Mouse (Mus musculus) midbrain, embryonic 15.5 days (tissue): Measurements from ENCODE around the gene Gm21860. TPM values are rescaled to one million over a fixed set of nuclear protein-coding genes. Genes with fewer than 3 reads are reported as not detected.
"Not testable (repeated sequence)": the region's sequence is repeated elsewhere in the genome, so short reads cannot be mapped to it uniquely, and the experiment has no call there.

Experiments used
- ATAC-seq: fragments of 200-750 bp; cut with Nextera tagmentation; replicated peaks from 2 replicates; pipeline ENCODE4 v1.8.0; 2017; ENCODE audit warnings: moderate TSS enrichment
- H3K27ac ChIP-seq: fragments of 300-500 bp; sonication (generic); 2 replicates; pipeline ENCODE4 v1.5.1; 2015; ENCODE audit warnings: mild to moderate bottlenecking, inconsistent platforms
- H3K27me3 ChIP-seq: fragments of 300-500 bp; sonication (generic); replicated peaks from 2 replicates; pipeline ENCODE4 v1.6.1; 2015; ENCODE audit warnings: inconsistent platforms
- H3K36me3 ChIP-seq: fragments of 300-500 bp; sonication (generic); replicated peaks from 2 replicates; pipeline ENCODE4 v1.6.1; 2015; ENCODE audit warnings: inconsistent platforms
- H3K4me1 ChIP-seq: fragments of 300-500 bp; sonication (generic); 2 replicates; pipeline ENCODE4 v1.6.1; 2015; ENCODE audit warnings: inconsistent platforms
- H3K4me2 ChIP-seq: fragments of 300-500 bp; sonication (generic); 2 replicates; pipeline ENCODE4 v1.6.1; 2015; ENCODE audit warnings: inconsistent platforms, mild to moderate bottlenecking, moderate library complexity
- H3K4me3 ChIP-seq: fragments of 300-500 bp; sonication (generic); 2 replicates; pipeline ENCODE4 v1.5.1; 2015; ENCODE audit warnings: mild to moderate bottlenecking, inconsistent platforms
- H3K9ac ChIP-seq: fragments of 300-500 bp; sonication (generic); 2 replicates; pipeline ENCODE4 v1.6.1; 2015; ENCODE audit warnings: mild to moderate bottlenecking, inconsistent platforms
- H3K9me3 ChIP-seq: fragments of 300-500 bp; sonication (generic); 2 replicates; pipeline ENCODE4 v1.6.1; 2016; ENCODE audit warnings: inconsistent platforms
- WGBS: fragments of 180-500 bp; shearing (Covaris S2); methylation state at CpG from one replicate; pipeline ENCODE4 v1.1.7; 2015; ENCODE audit warnings: mixed read lengths; 5-methylcytosine and 5-hydroxymethylcytosine counted together
- polyA plus RNA-seq: library from polyadenylated mRNA; unstranded; fragments of >200 nt; fragmentation: Nextera tagmentation; extraction: Ambion mirVana; gene quantifications from 2 replicates; pipeline ENCODE4 v1.2.1, GENCODE M21; 2015

The Gm21860 gene
- polyA plus RNA-seq, 1 experiment from 2014 or later, result not detected

GRCm38 (mm10) chrY:90728905-90729256, 25.7 kb downstream of the Gm21860 start:
- H3K27ac ChIP-seq, H3K4me3 ChIP-seq, H3K27me3 ChIP-seq, H3K9me3 ChIP-seq, H3K36me3 ChIP-seq, H3K9ac ChIP-seq, H3K4me2 ChIP-seq, H3K4me1 ChIP-seq: not testable (repeated sequence)
- 81% methylated on average over 17 of the region's 17 CpGs for WGBS
- ATAC-seq, result 0 out of 2 replicates have a peak, but pooled peaks have one; percentile 29

GRCm38 (mm10) chrY:90728251-90728904, 26.2 kb downstream of the Gm21860 start:
- H3K9me3 ChIP-seq, H3K4me3 ChIP-seq, H3K27me3 ChIP-seq, H3K27ac ChIP-seq, H3K36me3 ChIP-seq, H3K9ac ChIP-seq, H3K4me1 ChIP-seq, H3K4me2 ChIP-seq: not testable (repeated sequence)
- 0 out of 2 replicates have a peak, but pooled peaks have one; percentile 19 for ATAC-seq
- WGBS, result 70% methylated on average over 11 of the region's 13 CpGs

GRCm38 (mm10) chrY:90727121-90727908, 27.3 kb downstream of the Gm21860 start:
- not testable (repeated sequence) for ATAC-seq
- WGBS, result 72% methylated on average over 13 of the region's 13 CpGs

GRCm38 (mm10) chrY:90725701-90726451, 28.7 kb downstream of the Gm21860 start:
- H3K9me3 ChIP-seq, H3K9ac ChIP-seq, H3K4me2 ChIP-seq, H3K36me3 ChIP-seq, H3K4me3 ChIP-seq, H3K4me1 ChIP-seq, H3K27ac ChIP-seq, ATAC-seq, H3K27me3 ChIP-seq: not testable (repeated sequence)
- 65% methylated on average over 14 of the region's 23 CpGs for WGBS

More at GRCm38 (mm10) chrY:90727121-90727908, 27.3 kb downstream of the Gm21860 start:
- not testable (repeated sequence) for H3K27me3 ChIP-seq, H3K9ac ChIP-seq, H3K4me2 ChIP-seq, H3K27ac ChIP-seq, H3K4me3 ChIP-seq, H3K4me1 ChIP-seq, H3K36me3 ChIP-seq, H3K9me3 ChIP-seq

- 87% methylated on average over 10 of the region's 10 CpGs for WGBS
- H3K36me3 ChIP-seq, H3K4me2 ChIP-seq, H3K9me3 ChIP-seq, ATAC-seq, H3K4me1 ChIP-seq, H3K27ac ChIP-seq, H3K9ac ChIP-seq, H3K4me3 ChIP-seq, H3K27me3 ChIP-seq: not testable (repeated sequence)
Measured at GRCm38 (mm10) chrY:90725166-90725565, 29.5 kb downstream of the Gm21860 start.

GRCm38 (mm10) chrY:90724014-90724709, 30.5 kb downstream of the Gm21860 start:
- not testable (repeated sequence) for H3K27me3 ChIP-seq, H3K9me3 ChIP-seq, H3K27ac ChIP-seq, H3K36me3 ChIP-seq, H3K9ac ChIP-seq, H3K4me2 ChIP-seq, H3K4me3 ChIP-seq, H3K4me1 ChIP-seq
- ATAC-seq, result peak; percentile 88
- WGBS, result 58% methylated on average over 8 of the region's 8 CpGs

- H3K36me3 ChIP-seq, H3K4me1 ChIP-seq, H3K27ac ChIP-seq, H3K9ac ChIP-seq, H3K4me3 ChIP-seq, H3K27me3 ChIP-seq, H3K4me2 ChIP-seq, H3K9me3 ChIP-seq: not testable (repeated sequence)
- 70% methylated on average over 9 of the region's 9 CpGs for WGBS
- peak; percentile 84 for ATAC-seq
Measured at GRCm38 (mm10) chrY:90723336-90723987, 31.2 kb downstream of the Gm21860 start.

GRCm38 (mm10) chrY:90720505-90720904, 34.1 kb downstream of the Gm21860 start:
- not testable (repeated sequence) for H3K36me3 ChIP-seq, H3K9me3 ChIP-seq, H3K27me3 ChIP-seq, ATAC-seq, H3K4me2 ChIP-seq, H3K4me1 ChIP-seq, H3K4me3 ChIP-seq, H3K27ac ChIP-seq, H3K9ac ChIP-seq
- WGBS, result 67% methylated on average over 4 of the region's 5 CpGs

GRCm38 (mm10) chrY:90719403-90720232, 35.0 kb downstream of the Gm21860 start:
- H3K36me3 ChIP-seq, H3K27ac ChIP-seq, H3K9me3 ChIP-seq, H3K4me1 ChIP-seq, H3K9ac ChIP-seq, H3K27me3 ChIP-seq, H3K4me2 ChIP-seq, H3K4me3 ChIP-seq: not testable (repeated sequence)
- ATAC-seq, result 0 out of 2 replicates have a peak, but pooled peaks have one; percentile 62
- 78% methylated on average over 13 of the region's 13 CpGs for WGBS

GRCm38 (mm10) chrY:90718583-90719402, 35.8 kb downstream of the Gm21860 start:
- H3K27me3 ChIP-seq, H3K4me1 ChIP-seq, H3K4me3 ChIP-seq, H3K27ac ChIP-seq, H3K9ac ChIP-seq, H3K36me3 ChIP-seq, H3K4me2 ChIP-seq, H3K9me3 ChIP-seq: not testable (repeated sequence)
- 80% methylated on average over 22 of the region's 22 CpGs for WGBS
- ATAC-seq, result peak; percentile 85
